Mouse (Mus musculus): ENCODE data around the gene Gdf11. TPM values are rescaled to one million over a fixed set of nuclear protein-coding genes. Genes with fewer than 3 reads are reported as not detected.

The Gdf11 gene
- total RNA-seq, 4 experiments from 2014 or later: 2.7 to 8.9 (median 5.9) TPM

- no peak for DNase-seq (ENCODE audit: low spot score in 2 of 2)
Measured at GRCm38 (mm10) chr10:128895952-128896693, 4.6 kb upstream of the Gdf11 start.

DNA sequence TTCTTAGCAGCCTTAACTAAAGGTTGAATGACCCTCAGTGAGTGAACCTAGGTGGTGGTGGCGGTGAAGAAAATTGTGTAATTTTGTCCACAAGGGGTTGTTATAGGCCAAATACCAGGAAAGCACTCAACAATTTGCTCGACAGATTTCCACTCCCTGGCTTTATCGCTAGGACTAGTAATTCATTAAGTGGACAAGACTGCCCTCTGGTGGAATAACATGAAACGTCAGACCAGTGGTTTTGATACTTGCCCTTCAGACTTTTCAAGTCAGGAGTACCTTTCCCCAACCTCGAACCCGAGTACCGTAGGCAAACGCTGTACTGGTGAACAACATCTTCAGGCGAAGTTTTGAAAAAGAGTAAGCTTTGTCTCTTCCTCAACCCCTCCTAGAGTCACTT, 3.9 kb upstream of the Gdf11 start:
- DNase-seq (ENCODE audit: low spot score in 2 of 2): peak in 1 of 2 experiments; percentile 48

DNA sequence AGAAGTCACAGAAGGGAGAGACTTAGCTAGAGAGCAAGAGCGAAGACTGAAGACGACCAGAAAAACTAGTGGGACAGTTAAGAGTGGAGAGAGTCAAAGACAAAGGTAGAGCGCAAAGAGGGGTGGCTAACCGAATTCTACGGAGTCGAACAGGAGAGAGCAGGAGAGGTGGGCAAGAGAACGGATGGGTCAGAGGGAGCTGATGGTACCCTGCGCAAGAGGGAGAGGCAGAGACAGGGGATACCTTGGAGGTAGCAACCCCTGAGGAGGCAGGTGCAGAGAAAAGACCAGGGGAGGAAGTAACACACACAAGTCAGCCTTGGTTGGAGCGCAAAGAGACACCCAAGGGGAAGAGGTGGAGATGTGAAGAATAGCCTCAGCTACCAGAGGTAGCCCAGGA, 728 bp upstream of the Gdf11 start:
- DNase-seq (ENCODE audit: low spot score in 2 of 2): no peak

GRCm38 (mm10) chr10:128890383-128891295, 879 bp downstream of the Gdf11 start:
- no peak for DNase-seq (ENCODE audit: low spot score in 2 of 2)

DNA sequence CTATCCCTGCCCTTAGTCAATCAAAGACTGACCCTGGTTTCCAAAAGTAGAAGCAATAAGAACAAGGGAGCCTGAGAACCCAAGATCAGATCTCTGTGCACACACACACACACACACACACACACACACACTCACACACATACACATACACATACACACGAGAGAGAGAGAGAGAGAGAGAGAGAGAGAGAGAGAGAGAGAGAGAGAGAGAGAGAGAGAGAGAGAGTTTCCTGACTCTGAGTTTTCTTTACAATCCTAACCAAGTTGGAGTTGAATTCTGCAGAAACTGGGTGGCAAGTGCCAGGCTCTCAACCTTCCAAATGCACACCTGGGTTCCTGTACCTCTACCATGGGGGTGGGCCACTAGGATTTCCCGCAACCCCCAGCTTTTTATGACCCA, 1.7 kb downstream of the Gdf11 start:
- DNase-seq (ENCODE audit: low spot score in 2 of 2): no peak

DNA sequence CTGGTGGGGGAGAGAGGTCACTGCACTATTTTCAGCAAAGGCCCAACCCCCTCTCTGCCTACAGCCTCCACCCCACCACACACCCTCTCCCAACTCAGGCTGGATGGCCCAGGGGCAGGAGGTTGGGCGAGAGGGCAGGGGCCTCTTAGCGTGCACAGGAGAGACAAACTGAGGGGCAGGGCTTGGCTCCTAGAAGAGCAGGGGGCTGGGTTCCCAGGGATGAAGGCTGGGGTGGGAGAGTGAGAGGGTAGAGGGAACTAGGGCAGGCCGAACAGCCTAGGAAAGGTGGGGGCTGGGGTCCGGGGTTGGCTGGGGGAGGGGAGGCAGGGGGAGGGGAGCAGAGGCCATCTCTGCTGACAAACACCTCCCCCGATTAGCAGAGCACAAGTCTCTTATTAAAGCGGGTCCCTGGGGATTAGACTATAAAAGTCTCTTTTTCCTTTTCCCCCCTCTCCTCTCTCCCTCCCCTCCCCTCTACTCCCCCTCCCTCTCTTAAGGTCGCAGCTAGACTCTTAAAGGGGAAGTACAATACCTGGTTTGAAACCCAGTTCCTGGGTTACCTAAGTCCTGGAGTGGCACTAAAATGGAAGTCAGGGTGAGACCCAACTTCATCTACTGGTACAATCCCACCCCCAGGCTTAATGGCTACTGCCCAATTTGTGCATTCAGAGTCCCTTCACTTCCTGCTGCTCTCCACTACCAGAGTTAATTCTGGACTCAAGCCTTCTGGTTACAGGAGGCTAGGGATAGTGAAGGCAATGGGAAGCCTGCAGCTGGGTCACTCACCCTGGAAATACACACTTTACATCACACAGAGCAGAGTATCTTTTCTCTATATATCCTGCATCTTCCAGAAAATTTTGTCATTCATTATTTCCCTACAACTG, 2.3 kb downstream of the Gdf11 start:
- DNase-seq (ENCODE audit: low spot score in 2 of 2): no peak

- no peak for DNase-seq (ENCODE audit: low spot score in 2 of 2)
Measured at GRCm38 (mm10) chr10:128882067-128882466, 9.5 kb downstream of the Gdf11 start.

- no peak for DNase-seq (ENCODE audit: low spot score in 2 of 2)
Measured at GRCm38 (mm10) chr10:128878811-128879210, 12.7 kb downstream of the Gdf11 start.

- no peak for DNase-seq (ENCODE audit: low spot score in 2 of 2)
Measured at GRCm38 (mm10) chr10:128878291-128878690, 13.2 kb downstream of the Gdf11 start.

DNA sequence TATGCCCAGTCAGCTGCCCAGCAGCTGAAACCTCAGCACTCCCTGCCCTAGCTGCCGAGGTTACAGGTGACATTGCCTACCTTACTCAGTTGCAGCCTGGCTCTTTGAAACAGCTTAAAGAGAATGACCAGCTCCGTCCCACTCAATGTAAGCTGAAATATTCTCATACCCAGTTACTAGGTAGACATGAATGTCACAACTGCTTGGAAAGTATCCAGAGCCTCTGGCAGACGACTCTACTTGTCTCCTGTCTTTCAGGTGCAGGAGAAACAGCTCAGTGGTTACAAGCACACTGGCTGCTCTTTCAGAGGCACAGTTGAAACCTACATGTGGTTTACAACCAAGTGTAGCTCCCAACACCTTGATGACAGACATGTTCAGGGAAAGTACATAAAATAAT, 21.2 kb downstream of the Gdf11 start:
- DNase-seq (ENCODE audit: low spot score in 2 of 2): no peak

GRCm38 (mm10) chr10:128866518-128866917, 25.0 kb downstream of the Gdf11 start:
- DNase-seq (ENCODE audit: low spot score in 2 of 2): no peak

DNA sequence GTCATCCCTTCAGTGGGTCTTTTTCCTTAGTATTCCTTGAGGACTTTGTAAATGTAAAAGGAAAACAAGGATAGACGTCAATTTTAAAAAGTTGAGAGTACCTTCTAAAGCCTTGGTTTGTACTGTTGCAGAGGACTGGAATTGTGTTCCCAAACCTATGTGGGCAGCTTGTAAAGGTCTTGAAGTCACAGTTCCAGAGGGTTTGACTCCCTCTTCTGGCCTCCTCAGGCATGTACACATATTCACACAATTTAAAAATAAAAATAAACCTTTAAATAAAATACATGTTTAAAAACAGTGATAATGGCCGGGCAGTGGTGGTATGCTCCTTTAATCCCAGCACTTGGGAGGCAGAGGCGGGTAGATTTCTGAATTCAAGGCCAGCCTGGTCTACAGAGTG, 25.5 kb downstream of the Gdf11 start:
- no peak for DNase-seq (ENCODE audit: low spot score in 2 of 2)

DNA sequence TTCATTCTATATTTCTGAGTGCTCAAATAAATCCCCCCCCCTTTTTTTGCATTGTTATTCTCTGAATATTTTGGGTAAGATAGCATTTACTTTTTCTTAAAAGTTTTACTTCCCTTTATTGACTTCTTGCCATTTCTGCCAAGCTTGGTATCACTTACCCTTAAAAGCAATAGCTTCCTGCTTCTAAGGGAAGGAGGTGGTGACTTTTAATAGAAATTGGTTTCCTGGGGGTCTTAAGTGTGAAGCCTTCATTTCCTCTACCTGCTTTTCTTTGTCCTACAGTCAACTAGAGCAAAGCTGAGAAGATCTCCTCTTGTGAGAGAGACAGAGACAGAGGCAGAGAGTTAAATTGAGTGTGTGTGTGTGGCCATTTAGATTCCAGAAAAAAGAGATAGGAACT, 30.3 kb downstream of the Gdf11 start:
- DNase-seq (ENCODE audit: low spot score in 2 of 2): no peak

DNA sequence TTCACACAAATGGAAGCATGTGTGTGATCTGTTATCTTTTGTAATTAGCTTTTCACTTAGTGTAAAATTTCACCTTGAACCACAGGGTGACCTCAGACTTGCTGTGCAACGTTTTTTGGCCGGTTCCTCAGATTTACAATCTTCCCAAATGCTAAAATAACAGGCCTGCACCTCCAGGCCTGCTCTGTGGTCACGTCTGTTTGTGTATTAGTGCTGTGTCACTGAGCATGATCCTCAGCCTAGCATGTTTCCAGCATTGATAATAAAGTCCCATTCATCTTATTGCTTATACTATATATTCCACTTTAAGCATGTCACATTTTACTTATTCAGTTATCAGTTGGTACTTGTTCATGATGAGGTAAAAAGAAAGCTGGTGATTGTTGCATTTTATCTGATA, 41.2 kb downstream of the Gdf11 start:
- DNase-seq (ENCODE audit: low spot score in 2 of 2): no peak

DNA sequence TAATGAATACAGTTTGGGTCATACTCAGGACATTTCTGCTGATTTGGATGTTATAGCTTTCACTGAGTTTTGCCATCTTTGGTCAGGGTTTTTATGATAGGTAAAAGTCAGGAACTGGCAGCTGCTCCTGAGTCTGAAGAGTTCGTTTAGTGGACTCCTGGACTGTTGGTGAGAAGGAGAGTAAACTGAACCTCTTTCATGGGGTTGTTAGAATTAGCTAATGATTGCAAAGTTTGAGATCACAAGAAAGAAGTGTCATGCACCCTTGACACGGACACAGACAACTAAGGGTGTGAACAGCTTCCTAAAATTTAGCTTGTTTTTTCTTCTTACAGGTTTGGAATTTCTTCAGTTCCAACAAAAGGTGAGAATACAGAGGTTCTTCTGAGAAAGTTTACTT, 43.1 kb downstream of the Gdf11 start:
- DNase-seq (ENCODE audit: low spot score in 2 of 2): no peak

DNA sequence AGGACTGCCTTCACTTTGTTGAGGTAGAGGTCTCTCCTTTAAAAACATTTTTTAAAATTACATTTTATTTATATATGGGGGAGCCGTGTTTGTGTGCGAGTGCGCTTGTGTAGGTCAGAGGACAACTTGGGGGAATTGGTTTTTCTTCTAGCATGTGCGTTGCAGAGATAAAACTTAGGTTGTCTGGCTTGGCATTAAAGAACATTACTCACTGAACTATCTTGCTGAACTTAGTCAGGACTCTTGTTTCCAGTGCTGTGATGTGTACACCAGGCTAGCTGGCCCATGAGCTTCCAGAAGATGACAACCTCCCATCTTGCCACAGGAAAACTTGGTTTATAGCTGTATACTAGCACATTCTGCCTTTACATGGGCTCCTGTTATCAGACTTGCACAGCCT, 44.9 kb downstream of the Gdf11 start:
- no peak for DNase-seq (ENCODE audit: low spot score in 2 of 2)

DNA sequence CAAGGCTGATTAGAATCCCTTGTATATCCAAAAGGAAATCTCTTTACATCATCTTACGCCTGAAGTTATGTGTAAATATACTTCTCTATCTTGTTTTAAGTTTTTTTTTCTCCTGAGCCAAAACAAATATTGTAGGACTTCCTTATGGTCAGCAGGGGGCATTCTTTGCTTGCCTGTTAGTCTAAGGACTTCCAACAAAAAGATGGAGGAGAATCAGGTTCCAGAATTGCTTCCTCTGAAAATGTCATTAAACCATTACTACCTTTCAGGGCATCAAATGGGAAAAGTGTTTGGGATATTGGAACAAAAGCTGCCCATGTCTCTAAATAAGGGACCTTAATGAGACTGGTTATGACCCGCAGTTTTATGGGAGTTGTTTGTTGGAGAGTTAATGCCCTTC, 46.0 kb downstream of the Gdf11 start:
- no peak for DNase-seq (ENCODE audit: low spot score in 2 of 2)

DNA sequence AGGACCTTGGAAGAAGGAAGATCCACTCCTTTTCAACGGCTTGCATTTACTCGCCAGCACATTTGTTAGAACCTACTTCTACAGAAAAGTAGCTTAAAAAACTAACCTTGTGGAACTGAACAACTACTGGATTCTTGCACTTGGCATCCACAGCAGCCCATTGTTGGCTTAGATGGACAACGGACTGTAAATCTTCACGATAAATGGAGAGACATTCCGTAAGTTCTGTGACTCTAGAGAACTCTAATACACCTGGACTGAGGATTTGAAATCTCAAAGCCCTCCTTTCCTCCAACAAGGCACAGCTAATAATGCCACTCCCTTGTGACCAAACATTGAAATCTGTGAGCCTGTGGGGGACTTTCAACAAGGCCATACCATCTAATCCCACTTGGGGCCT, 48.3 kb downstream of the Gdf11 start:
- no peak for DNase-seq (ENCODE audit: low spot score in 2 of 2)

- no peak for DNase-seq (ENCODE audit: low spot score in 2 of 2)
Measured at GRCm38 (mm10) chr10:128840612-128841011, 50.9 kb downstream of the Gdf11 start.

DNA sequence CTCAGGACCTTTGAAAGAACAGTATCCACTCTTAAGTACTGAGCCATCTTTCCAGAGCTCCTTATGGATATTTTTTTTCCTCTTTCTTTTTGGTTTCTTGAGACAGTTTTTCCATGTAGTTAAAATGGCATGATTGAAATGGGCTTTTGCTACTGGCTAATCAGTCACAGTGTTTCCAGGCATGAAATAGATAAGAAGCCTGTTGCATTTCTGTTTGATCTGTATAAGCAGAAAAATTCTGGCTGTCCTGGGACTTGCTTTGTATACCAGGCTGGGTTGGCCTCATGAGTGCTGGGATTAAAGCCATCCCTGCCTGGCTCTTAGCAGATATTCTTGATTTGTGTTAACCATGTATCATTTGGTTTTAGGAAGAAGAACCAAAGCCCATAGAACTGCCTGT, 52.1 kb downstream of the Gdf11 start:
- no peak for DNase-seq (ENCODE audit: low spot score in 2 of 2)

- DNase-seq (ENCODE audit: low spot score in 2 of 2): no peak
Measured at GRCm38 (mm10) chr10:128837400-128837799, 54.1 kb downstream of the Gdf11 start.
